Mouse (Mus musculus): ENCODE measurements at regions not wholly inside any gene's neighbourhood (a gene's known extent, or its start where the extent isn't known, plus 50 kb on each side); places are given as distances from the start of the nearest gene placed in this dataset.
A peak's percentile ranks its signal among the peaks of the same experiment; 100 is the strongest.

DNA sequence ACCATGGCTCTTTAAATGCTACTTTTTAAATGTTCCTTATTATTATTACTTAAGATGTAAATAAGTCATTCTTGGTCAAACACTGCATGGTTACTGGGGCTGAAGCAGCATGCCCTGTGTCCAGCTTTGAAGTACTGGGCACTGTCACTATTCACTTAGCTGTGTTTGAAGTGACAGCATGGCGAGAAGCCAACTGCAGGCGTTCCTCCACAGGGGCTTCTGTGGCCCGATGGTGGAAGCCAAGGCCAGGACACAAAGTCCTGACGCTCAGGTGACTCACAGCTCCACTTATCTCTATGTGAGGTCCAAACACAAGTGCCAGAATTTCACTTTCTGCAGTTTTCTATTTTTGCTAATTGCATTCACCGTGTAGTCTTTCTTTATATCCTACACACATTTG is 65.3 kb downstream of the Cdca7 start:
- no peak for DNase-seq (ENCODE audit: low spot score in 2 of 2)

DNA sequence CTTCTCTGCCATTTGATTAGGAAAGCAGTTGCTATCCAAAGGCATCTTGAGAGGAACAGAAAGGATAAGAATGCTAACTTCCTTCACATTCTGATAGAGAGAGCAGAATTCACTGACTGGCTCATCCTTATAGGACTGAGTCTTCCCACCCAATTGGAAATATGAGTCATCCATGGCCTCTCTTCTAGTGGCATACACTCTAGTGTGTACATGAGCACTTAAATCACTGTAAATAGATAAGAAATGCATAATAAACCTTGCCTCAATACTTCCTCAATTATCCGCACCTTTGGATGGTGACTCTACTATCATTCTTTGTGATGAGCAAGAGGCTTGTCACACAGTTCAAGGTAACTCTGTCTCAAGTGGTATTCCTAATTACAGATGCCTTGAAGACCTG is 69.5 kb downstream of the Cdca7 start:
- no peak for DNase-seq (ENCODE audit: low spot score in 2 of 2)

DNA sequence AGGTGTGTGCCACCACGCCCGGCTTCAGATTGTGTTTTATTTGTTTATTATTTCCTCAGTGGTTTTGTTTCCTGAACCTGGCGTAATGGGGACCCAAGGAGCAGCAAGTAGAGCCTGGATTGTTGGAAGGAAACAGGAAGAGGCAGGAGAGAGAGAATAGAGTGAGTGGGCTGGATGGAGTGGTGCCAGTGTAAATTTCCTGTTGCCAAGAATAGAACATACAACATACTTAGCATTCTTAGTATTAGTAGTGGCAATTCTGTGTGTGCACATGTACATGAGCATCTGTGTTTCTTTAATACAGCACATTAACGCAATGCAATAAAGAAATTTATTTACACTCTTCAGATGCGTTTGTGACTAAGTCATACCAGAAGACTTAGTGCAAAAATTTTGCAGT is 70.5 kb downstream of the Cdca7 start:
- DNase-seq (ENCODE audit: low spot score in 2 of 2) = no peak

DNA sequence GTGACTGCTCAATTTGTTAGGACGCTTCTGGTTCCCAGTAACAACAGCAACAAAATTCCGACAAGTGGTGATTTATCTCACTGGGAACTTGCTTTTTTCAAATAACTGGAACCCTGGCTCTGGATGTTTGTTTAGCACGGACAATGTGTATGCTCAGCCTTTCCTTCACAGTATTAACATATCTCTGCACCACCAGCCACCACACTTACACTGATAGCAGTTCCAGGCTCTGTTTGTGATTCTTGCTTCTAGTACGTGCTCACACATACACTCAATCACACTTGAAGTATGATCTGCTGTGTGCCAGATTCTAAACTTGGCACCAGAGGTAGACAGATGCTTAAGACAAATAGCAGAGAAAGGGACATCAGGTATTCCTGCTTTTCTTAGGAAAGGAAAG is 71.0 kb downstream of the Cdca7 start:
- no peak for DNase-seq (ENCODE audit: low spot score in 2 of 2)

DNA sequence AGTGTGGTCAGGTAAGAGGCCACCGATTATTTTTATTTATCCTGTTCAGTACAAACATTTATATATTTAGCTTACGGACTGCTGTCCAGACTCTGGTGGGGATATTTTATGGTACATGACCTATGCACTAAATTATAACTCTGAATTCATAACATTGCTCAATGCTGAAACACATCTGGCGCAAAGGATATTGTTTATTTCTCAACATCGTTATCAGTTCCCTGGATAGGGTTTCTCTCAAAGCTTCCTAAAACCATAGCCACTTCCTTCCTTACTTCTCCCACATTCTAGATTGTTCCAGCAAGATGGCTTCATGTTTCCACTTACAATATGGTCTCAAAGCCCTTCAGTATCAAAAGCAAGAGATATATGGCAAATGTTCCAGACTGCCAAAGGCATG is 75.3 kb downstream of the Cdca7 start:
- DNase-seq (ENCODE audit: low spot score in 2 of 2) = no peak

DNA sequence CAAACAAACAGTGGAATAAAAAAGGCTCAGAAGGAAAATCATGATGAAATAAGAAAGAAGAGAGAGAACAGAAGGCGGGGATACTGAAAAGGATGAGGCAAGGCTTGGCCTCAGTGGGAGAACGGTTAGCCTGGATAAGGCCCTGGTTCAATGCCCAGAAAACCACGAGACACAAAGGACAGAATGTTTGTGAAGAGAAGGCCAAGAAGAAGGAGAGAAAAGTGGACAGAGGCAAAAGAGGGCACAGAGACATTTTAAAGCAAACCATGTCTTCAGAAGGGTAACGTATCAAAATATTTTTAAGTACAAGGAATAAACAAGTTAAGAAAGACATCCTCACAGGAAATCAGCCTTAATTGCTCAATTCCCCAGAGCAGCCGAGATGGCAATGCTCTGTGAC is 78.6 kb downstream of the Cdca7 start:
- DNase-seq (ENCODE audit: low spot score in 2 of 2) = peak in 1 of 2 experiments; percentile 36

DNA sequence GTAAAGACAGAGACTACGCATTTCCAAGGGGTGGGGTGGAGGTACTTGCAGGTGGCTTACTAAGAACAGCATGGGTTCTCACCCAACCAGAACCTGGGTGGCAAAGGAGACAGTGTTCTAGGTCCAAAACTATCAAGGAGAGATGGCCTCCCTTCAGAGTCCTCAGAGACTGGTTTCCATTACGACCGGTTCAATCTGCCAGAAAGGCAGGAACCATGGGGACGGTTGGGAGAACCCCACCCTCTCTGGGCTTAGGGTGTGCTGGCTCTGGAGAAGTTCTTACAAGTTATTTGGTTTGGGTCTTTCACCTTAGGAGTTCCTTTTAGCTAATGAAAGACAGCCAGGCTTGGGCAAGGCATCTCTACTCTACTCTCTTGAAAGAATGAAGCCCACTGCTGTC is 79.2 kb downstream of the Cdca7 start:
- no peak for DNase-seq (ENCODE audit: low spot score in 2 of 2)

DNA sequence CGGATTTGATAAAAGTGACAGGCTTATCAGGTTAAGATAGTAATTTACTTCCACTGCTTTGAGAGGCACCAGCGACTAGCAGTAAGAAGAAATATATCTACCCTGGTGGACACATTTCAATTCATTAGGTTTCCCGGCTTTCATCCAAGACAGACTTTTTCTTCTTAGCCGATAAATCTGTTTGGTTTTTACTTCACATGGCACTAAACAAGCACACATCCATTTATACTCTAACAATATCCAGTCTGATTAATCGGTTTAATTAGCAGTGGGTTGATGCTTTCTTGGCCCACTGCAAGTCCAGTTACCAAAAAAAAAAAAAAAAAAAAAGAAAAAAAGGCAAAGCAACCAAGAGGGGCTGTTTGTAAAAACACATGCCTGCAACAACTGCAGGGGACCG is 79.6 kb downstream of the Cdca7 start:
- DNase-seq (ENCODE audit: low spot score in 2 of 2) = no peak

DNA sequence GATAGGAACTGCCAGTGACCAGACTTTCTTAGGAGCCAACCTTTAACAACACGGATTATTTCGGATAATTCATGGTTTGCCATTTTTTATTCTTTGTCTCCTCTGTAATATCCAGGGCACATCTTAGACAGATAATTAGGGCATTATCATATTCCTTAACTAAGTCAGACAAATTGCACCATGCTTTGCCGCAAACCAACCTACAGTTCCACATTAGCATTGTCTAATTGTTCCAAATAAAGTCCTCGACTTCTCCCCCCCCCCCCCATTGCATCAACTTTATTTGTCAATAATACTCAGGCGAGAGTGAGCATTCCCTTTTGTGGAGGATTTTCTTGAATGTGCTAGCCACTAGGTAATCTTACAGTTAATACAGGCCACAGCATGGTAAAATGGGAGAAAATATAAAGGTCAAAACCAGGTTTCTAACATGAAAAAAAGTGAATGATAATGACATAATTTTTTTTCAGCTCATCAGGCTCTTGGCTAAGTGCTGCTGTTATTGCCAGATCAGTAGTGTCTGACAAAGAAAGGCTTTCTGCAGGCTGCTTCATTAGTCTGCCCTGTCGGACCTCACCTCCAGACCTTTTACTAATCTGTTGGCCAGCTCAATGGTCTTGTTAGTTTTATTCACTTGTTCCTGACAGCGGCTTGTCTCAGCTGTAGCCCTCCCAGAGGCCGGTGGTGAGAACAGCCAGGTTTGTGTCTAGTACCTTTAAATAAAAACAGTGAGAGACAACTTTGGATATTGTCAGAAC is 80.3 kb downstream of the Cdca7 start:
- no peak for DNase-seq (ENCODE audit: low spot score in 2 of 2)

DNA sequence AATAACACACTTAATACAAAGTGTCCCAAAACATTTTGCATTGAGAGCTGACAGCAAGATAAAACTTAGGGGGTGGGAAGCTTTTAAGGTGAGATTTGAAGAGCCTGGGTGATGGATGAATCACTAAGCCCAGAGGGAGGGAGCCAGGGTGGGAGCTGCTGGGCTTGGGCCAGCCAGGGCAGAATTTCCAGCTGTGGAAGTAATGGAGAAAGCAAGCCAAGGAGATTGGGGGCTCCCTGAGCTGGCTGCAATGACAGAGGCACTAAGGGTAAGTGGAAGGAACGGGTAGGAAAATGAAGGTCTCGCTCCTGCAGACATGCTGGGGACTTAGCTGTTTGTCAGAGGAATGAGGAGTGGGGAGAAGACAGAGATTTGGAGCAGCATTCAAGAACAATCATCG is 81.2 kb downstream of the Cdca7 start:
- DNase-seq (ENCODE audit: low spot score in 2 of 2) = no peak

DNA sequence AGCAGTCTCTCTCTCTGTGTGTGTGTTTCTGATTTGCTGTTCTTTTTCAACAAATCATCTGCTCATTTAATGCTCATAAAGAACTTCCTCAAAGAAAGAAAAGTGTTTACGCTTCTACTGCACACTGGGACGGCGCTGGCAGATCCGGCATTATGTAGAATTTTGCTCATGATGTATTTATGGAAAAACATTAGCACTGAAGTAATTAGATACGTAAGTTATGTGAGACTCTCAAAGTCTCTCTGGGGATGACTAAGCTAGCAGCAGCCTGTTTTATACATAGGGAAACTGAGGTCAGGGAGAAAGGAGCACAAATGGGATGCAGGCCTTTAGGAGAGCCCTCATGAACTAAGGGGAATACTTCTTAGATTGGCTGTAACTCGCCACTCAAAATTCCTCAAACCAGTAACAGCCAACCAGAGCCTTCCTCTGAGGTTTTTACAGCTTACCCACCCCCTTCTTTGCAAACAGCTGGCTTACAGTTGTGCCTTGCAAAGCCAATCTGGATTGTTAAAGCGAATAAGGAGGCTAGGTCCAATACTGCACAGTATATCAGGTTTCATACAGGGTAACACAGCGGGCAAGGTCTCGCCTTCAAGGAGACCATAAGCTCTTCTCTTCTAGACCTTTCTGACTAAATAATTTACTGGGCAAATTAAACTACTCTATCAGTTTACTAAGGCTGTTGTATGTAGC is 81.8 kb downstream of the Cdca7 start:
- no peak for DNase-seq (ENCODE audit: low spot score in 2 of 2)

DNA sequence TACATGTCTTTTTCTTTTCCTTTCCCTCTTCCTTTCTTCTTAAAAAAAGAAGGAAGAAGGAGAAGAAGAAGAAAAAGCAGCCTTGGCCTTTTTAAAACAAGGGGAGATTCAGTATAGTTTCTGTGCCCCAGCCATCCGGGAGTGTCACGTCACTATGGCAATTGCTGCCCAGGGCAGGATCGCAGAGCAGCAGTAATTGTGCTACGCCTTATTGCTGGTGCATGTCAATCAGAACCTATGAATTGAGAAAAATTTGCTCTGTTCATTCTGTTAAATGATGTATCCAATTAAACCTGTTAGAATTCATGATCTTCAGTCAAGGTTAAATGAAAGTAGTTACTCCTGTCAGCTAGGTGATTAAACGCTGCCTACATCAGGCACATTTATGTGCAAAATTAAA is 85.4 kb downstream of the Cdca7 start:
- DNase-seq (ENCODE audit: low spot score in 2 of 2) = no peak

DNA sequence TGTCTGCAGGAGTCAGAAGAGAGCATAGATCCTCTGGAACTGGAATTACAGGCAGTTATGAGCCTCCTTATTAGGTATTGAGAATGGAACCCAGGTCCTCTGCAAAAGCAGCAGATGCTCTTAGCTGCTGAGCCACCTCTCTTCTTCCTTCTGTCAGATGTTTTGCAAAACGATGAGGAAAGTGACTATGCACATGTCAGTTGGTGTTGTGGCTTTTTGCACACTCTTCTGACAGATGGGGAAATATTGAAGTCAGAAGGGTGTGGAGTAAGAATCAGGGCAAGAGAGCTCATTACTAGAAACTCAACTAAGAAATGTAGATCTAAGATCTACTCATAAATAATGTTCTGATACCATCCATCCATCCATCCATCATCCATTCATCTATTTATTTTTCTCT is 102.4 kb downstream of the Cdca7 start:
- DNase-seq (ENCODE audit: low spot score in 2 of 2) = no peak

DNA sequence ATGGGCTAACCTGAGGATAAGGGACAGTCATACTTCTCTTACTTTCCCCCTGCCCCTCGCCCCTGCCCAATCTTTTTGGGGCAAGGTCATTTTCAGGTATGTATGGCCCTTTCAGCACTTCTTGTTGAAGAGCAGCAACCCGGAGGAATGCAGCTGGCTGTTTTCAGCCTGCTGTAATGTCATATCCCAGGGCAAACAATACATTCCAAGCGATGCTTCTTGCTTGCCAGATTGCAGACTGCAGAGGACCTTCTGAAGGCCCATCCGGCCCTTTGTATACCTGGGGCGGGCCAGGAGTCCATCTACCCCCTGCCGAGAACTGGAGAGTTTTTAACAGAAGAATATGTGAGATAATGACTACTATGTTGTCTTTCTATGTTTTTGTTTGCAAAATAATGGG is 105.2 kb downstream of the Cdca7 start:
- no peak for DNase-seq (ENCODE audit: low spot score in 2 of 2)

DNA sequence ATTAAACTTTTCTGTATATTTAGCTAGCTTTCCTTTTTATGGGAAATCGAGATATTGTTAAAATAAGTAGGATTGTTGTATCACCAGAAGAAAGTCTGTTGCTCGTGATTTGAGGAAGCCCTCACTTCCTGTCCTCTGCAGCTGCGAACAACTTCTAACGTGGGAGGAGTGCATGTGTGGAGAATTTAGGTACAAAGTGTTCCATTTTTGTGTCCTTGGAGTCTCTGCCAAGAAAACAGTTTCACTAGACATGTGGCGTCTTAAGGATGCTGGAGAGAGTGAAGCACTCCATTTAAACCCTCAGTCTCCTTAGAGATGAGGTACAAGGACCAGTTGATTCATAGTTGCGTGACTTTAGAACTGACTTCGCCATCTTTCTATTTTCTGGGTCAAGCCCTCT is 112.9 kb downstream of the Cdca7 start:
- DNase-seq (ENCODE audit: low spot score in 2 of 2) = no peak

DNA sequence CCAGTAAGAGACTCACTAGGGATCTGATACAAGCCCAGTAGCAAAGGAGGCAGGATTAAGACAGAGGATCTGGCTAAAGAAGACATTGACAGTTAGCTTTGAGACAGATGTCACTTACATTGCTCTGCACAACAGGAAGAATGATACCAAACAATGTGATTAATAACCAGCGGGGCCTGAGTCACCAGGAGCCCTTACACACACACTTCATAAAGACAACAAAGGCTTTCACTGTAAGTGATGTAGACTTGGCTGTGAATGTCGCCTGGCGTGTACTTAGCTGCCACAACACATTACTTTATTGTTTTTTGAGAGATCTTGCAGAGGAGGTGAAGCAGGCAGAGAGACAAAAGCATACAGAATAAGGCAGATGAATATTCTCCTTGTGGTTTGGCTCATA is 116.1 kb downstream of the Cdca7 start:
- DNase-seq (ENCODE audit: low spot score in 2 of 2) = no peak

DNA sequence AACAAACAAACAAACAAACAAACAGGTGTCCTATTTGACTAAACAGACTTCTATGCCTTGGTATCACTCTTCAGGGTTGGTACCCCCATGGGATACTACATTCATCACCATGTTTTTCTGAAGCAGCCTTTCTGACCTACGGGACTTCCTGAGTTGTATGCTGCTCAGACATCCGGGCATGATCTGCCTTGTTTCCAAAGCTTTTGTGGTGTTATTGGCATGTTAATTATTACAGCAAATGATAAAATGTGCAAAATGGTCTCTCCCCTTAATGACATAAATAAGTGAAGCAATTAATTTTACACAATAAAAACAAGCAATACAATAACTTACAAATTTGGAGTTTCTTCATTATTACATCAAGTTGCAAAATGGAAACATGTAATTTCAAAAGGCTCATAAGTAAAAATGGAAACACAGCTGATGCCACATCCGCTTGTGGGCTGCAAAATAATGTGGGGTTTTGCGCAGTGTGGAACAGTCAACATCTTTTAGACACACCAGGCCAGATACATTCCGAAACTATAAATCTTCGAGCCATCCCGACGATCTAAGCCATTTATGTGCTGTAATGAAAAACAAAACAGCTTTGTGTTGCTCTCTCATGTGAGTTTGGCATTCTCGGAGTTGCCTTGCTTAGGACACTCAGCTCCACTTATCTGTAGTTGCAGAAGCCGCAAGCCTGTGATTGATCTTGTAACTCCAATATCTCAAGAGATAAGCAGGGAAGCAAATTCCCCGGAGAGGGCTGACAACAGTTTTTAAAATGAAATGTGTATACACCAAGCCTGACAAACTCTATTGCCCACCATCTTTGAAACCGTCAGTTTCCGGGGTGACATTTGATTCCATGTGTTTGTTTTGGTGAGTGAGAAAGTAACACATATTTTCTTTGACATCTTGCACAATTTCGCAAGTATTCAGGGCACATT is 121.3 kb downstream of the Cdca7 start:
- DNase-seq (ENCODE audit: low spot score in 2 of 2) = no peak

DNA sequence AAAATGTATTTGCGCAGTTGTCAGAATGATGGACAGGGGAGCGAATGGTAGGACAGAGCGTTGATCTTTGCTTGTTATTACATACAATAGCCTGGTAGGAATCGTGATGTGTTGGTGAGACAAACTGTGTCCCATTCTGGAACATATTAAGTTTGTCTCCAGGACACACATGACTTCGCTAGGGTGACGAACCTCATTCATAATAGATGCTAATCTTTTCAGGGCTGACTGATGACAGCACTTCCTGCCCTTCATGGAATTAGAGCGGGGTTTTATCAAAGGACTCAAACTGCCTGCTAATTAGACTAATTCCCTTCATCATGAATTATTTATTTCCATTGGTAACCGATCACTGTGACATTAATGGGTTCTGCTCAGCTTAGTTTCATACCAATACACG is 122.0 kb downstream of the Cdca7 start:
- no peak for DNase-seq (ENCODE audit: low spot score in 2 of 2)

DNA sequence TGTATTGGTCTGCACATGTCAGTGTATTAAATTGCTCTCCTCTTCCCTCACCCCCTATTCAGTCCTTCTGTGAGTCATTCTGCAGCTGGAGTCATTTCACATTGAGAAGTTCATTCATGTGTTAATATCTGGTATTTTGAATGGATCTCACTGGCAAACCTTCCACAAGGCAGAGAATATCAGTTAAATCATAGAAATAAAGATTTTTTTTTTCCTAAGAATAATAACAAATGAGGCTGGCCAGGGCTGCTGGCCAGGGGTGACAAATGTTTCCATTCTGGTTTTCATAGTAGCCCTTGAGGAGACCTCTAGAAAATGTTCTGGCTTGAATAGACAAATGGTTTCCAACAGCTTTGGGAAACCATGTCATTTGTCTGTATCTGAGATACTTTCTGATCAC is 124.8 kb downstream of the Cdca7 start:
- DNase-seq (ENCODE audit: low spot score in 2 of 2) = peak in 1 of 2 experiments; percentile 20

DNA sequence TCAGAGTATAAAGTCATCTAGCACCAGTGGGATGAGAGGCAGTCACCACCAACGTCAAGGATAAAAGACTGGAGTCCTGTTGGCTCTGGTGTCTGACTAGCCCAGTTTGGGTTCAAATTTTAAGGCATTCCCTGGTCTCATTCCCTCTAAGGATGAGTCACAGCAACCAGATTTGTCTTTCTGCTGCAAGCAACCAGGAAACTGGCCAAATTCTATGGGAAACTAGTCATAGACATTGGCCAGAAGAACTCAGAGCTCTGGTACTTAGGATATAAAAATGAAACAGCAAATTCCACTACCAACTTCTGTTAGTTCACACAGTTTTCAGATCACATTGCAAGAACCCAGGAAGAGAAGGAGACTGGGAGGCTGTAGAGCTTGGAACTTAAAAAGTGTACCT is 126.2 kb downstream of the Cdca7 start:
- no peak for DNase-seq (ENCODE audit: low spot score in 2 of 2)

DNA sequence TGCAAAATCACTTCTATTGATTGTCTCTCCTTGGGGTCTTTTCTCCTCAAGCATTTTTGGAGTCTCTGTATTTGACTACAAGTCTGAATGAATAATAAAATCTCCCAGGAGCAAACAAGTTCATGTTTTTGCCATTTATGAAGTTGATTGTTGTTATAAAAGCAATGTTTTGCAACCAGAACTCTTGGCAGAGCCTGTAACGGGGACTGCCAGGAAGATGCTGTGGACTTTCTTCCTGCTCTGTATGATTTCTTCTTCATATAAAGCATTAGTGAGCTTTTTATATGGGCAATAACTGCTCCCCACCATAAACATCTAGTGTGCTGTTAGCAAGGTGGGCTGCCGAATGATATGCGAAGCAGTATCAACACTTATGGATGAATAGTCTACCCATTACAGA is 136.3 kb downstream of the Cdca7 start:
- no peak for DNase-seq (ENCODE audit: low spot score in 2 of 2)

DNA sequence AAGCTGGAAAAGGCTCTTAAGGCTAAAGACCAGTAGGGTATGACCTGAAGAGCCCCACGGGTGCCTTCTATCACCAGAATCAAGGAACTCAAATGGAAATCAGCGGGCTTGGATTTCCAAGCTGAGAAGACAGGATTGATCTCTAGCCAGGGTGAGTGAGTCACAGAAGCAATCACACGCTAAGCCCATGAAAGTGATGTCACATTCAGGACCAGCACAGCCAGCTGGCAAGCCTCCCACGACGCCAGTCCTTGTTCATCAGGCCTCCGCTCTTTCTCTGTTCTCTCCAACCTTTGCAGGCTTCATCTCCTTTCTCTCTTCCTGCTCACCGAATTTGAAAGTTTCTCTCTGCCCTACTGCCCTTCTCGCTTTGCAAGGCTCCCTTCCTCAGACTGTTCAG is 138.3 kb downstream of the Cdca7 start:
- peak; percentile 52 to 76 for DNase-seq (ENCODE audit: low spot score in 2 of 2)

All from gastrocnemius, postnatal 4 days (tissue).